Mouse (Mus musculus) gastrocnemius, postnatal 4 days (tissue): ENCODE data around the gene Ranbp17. TPM values are rescaled to one million over a fixed set of nuclear protein-coding genes. Genes with fewer than 3 reads are reported as not detected.

Experiments
- DNase-seq, 2 experiments: peaks; one replicate each; pipeline ENCODE4 v3.0.0; 2021 to 2022; ENCODE audit warnings: low spot score in 2 of 2, mixed read lengths in 2 of 2
- total RNA-seq, 2 experiments: library from RNA; stranded (reverse); gene quantifications; 2 replicates each; pipeline ENCODE4 v1.2.3; 2021

Ranbp17 gene
- total RNA-seq, 2 experiments from 2014 or later = 5.0 to 5.6 TPM

DNA sequence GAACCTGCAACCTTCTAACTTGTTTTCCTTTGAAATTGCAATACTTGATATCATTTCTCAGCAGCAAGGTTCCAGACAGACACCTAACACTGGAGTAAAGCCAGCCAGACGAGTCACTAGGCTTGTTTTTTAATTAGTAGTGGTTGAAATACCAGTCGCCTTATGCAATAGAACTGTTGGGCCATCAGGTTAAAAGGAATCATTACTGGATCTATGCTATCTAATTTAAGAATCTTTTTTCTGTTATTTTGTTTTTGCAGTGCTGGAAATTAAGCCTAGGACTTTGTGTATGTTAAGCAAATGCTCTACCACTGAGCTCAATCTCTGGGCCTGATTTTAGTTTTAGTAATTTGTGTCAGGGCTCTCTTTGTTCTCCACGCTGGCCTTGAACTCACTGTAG is 91.3 kb downstream of the Ranbp17 start:
- no peak for DNase-seq

DNA sequence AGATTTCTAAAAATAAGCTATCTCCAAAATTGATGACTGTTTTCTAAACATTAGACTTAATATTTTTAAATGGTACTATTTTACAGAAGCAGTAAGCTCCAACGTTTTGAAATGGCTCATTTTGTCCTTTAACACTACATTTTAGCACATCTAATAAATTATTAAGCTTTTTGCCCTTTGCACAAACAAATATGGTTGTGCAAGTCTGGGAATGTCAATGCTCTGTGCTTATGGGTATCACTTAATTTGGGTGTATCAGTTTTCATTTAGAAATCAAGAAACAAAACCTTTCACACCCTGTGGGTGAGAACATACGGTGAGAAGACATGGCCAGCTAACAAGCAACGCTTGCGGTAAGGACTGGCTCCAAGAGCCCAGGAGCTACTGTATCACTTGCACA is 108.9 kb downstream of the Ranbp17 start:
- no peak for DNase-seq

DNA sequence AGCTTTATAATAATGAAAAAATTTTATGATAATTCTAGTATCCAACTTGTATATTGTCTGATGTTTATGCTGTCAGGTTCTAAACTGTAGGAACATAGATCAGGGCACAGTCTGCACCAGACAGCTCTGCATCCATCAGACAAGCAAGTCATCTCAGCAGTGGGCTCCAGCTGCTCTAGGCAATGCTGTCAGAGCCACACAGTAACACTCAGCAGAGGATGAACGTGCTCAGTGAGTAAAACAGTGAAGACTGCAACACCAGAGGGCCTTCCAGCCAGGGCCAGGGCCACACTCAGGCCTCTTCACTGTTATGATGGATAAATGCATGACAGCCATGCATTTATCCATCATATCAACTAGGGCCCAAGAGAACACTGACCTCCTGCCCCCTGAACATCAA is 114.2 kb downstream of the Ranbp17 start:
- no peak for DNase-seq

DNA sequence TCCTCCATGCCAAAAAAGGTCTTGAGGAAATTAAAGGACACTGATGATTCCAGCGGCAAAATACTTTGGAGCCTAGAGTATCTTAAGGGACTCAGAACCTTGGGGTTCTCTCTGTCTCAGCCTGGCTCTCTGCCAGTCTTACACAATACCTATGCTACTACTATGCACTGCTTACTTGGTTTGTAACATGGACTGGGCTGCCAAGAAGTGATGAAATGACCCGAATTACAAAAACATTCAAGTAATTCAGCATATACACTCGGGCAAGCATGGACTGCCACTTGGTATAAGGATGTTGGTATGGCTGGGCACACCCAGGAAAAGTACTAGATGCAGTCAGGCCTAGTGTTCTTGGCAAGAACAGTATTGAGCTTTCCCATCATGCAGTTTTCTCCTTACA is 114.8 kb downstream of the Ranbp17 start:
- no peak for DNase-seq

DNA sequence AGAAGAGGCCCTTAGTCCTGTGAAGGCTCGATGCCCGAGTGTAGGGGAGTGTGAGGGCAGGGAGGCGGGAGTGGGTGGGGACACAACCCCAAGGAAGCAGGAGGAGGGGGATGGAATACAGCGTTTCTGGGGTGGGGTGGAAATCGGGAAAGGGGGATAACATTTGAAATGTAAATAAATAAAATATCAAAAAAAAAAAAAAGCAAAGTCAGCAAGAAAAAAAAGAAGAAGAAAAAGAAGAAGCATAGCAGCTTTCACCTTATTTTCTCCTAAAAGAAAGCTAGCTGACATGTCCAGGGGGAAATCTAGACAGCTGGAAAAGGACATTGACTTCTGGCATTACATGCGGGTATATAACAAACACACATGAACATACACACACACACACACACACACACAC is 117.3 kb downstream of the Ranbp17 start:
- DNase-seq = no peak

DNA sequence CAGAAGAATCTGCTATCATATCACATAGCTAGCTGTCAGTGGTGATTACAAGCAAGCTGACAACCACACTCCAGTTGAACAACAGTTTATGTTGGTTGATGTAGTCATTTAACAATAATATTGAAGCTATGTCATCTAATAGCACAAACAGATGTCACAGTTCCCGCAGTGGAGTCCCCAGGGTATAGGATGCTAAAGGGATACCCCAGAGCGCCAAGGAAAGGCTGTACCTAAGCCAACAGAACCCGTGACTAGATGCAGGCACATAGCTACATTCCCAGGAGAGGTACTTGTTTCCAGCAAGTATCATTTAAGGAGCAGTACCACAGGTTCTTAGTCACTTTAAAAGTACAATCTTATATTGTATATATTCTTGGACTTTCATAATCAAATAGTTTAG is 119.5 kb downstream of the Ranbp17 start:
- DNase-seq = no peak

DNA sequence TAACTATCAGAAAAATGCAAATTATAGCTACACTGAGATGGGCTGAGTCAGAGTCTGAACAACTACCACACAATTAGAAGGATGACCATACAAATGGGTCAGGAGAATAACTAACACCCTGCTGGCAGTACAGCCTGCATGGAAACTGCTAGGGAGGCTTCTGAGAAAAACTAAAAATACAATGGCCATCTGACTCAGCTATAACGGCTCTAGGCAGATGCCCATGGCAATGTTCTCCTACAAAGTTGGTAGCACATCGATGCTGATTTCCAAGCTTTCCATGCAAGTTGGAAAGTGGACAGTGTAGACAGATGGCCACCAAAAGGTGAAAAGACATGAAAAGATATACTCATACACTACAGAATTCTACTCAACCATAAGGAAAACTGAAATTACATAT is 124.9 kb downstream of the Ranbp17 start:
- no peak for DNase-seq

DNA sequence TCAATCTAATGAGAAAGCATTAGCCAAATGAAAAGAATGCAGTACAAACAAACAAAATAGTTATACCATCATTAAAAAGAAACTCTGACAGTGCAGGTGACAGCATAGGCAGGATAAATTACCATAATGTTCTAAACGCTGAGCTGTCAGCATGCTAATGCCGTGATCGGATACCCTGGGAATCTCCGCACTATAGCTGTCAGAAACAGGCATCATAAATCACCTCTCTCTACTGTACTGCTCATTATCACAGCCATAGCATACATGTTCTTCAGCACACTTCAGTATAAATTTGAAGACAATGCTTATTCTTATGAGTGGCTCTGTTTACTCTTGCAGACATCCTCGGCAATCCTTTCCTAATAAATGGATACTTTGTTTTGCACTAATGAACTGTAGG is 151.7 kb downstream of the Ranbp17 start:
- no peak for DNase-seq

DNA sequence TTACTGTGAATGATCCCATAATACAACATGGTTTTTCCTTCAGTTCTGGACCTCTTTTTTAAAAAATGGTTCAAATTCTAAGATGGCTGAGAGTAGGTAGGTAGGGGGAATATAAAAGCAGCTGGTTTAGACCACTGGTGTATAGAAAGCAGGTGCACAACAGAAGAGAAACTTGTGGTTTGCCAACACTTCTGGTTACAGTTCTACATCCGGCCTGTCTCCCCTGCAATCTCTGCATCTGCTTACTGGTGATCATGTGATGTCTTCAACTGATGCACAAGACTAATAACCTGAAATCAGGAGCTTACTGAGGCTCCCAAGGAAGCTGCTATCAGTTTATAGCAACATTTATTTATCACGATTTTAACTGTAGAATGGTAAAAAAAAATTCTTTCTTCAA is 164.3 kb downstream of the Ranbp17 start:
- no peak for DNase-seq

DNA sequence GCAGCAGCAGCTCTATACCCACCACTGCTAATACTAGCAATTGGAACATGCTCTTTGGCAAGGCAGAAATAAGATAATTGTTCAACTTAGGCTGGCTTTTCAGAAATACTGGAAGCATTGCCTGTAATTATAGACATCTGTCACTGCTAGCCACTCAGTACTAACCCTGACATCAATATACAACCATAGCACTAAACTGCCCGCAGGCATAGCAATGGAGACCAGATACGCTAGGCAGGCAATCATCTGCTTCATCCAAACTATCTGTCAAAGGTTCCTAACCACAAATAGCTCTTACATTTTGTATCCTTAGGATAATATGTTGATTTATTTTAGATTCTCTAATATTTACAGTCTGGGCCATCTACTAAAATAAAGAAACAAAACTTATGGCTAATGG is 171.5 kb downstream of the Ranbp17 start:
- DNase-seq = no peak

DNA sequence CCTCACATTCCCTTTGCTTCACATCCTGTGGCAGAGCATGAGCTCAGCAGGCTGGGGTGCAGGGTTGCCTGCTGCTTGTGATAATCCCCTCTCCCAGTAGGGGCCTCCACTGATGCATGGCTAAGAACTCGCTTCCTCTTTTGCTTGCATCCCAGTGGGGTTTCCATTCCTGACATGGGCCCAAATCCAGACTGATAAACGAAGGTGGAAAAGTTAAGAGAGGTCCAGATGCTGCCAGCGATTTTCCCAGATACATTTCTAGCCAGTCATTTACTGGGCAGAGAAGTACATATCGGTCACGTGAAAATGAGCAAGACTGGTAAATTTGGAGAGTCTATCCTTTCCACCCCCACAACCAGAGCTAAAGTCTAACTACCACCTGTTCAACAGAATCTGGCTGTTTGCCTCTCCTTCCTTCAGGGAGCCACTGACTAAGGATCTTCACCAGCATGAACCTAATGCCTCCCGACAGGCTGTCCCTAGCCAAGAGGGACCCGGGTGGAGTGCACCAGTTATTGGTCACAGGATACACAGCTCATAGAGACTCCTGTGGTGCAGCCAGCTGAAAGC is 176.9 kb downstream of the Ranbp17 start:
- DNase-seq = peak in 1 of 2 experiments; percentile 18

DNA sequence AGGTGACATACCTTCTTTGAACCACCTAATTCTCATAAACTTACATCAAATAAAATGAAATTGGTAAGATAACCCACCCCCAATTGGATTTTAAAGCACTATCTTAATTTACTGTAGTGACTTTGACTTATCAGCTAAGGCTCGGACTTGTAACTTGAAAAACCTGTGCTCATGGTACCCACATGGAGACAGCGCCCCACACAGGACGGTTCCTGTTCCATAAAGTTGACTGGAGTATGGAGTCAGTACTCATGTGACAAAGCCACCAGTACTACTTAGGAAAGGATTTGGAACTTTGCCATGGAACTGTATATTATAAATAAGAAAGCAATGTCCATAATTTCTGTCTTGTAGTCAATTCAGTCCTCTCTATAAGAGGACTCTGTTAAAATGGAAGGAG is 177.9 kb downstream of the Ranbp17 start:
- DNase-seq = no peak

DNA sequence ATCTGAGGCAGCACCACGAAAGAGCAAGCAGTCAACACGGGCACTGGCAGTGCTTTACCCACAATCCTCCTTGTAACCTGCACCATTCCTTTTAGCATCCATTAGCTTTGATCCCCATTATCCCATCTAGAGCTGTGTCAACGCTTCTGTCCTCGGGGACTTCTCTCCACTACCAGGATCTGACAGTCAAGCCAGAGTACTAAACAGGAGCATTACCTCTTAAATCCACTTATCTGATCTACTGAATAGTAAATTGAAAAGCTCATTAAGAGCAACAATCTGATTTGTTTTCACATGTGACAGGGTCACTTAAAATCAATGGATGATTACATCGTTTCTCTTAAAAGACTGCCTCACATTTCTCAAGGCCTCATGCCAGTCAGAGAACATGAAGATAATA is 181.4 kb downstream of the Ranbp17 start:
- no peak for DNase-seq

DNA sequence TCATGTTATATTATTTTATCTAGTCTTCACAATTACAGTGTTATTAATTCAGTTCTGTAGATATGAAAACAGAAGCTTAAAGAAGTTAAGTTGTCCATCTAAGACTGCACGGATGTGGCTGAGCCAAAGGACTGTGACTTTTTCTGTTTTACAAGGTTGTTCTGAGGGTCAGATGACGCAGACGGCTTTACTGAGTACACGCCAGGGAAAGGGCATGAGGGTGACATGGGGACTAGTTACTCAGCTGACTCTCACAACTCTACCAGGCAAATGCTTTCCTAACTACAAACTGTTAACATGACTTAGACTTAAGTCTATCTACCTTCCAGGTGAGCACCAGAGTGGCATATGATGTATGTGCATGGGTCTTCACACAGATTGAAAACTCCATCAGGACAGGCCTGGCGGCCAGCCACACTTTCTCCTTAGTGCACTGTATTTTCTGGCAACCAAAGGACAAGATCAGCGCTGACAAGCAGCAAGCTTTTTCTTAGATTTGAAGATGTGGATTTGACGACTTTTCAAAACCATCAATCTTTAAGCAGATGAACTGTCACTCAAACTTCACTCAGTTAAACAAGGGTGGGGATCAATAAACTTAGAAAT is 194.4 kb downstream of the Ranbp17 start:
- DNase-seq = no peak

DNA sequence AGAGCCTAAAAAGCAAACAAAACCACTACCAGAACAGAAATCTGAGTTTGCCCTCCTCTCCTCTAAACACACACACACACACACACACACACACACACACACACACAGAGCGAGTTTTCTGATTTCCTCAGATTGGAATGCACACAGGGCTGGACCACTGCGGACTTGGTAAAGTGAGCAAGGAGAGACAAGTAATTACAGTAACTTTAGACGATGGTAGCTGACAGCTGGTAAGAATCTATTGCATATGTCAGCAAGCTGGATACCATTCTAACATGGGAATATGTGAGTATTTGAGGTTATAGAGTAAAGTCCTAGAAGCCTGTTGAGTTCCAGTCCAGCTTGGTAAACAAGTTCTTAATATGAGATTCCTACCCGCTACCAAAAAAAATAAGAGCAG is 204.0 kb downstream of the Ranbp17 start:
- no peak for DNase-seq

DNA sequence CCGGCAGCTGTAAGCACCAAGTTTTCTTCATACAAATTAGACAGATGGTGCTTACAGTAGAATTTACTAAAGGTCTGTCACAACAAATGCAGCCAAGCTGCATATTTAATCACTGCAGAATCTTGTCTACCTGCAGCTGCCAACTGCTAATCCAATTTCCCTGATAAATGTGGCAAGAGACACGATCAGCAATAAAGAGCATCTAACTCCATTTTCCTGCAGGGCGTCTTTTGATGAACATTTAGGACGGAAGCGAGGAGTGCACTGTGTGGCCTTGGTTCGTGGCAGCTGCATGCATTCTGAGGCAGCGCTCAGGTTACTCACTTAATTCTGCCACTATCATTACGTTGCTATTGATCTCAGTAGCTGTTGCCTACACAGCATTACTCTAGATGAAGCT is 212.7 kb downstream of the Ranbp17 start:
- DNase-seq = no peak

DNA sequence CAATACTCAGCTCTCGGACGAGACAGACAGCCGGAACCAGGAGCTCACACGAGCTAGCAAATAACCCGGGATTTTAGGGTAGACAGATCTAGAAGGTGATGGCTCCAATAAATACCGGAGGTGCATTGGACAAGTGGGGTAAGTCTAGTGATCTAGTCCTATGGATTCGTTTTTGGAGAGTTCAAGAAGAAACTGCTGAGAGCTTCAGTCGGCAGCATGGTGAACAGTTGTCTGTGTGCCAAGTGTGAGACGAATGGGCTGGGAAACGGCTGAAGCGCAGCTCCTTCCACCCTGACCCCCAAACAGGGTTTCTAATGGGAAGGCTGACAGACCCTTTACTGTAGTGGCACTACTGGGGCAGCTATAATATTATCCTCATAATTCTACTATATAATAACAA is 214.2 kb downstream of the Ranbp17 start:
- no peak for DNase-seq

DNA sequence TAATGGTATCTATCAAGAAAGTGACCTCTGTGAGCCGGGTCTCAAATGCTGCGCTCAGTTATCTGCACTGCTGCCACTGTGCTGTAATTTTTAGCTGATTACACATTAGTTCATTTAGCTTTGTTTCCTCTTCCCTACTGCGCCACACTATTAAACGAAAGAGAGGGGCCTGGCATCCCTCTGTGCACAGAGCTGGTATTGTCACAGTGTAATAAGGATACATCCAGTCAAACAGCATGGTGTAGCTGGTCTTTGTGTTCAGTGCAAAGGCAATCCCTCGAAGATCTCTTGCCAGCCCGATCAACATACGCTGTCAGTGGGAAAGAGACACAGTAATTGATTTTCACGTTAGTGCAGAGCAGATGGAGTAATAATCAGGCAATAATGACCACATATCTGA is 216.4 kb downstream of the Ranbp17 start:
- DNase-seq = no peak

DNA sequence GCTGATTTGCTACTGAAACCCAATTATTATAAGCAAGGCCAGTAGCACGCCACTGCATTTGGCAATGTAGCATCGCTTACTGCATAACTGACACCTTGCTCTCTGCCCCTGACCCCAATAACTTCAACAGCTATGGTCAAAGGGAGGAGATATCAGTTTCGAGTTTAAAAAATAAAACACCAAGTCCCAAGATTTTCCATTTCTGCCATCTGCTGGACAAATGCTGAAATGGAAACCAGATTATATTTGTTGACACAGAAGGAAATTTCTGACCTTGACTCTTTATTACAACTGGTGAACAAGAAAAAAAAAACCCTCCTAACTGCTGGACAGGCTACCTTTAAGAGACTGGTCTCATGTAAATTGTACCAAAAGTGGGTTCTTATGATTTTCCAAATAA is 218.1 kb downstream of the Ranbp17 start:
- no peak for DNase-seq

DNA sequence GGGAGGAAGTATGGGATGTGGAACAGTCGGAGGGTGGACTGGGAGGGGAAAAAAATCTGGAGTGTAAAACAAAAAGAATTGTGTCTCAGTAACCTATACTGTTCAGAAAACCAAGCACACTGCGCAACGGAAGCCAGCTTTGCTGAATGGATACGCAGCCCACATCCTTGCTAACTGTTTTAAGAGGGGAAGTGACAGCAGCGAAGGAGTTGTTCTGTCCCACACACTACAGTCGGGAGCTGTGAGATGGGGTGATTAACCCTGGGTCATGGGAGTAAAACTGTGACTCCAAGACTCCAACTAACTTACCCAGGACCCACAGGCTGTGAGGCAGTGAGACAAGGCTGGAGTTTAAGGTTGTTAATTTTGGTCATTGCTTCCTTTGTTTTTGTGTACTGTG is 219.5 kb downstream of the Ranbp17 start:
- DNase-seq = no peak

DNA sequence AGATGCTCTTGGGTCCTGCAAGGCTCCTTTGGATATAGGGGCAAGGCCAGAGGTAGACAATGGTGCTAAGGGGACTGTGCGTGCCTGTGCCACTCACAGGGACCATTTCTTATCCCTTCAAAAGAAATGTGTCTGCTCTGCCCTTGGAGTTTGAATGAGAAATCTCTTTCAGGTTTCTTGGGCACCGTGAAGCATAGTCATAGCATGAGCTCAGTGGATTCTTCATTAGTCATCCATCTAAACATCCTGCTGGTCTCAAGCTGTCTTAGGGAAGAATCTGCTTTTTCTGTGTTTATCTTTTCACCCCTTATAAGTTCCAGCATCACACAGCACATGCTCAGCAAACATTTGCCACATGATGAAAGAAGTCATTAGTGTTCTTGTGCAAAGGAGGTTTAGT is 235.0 kb downstream of the Ranbp17 start:
- DNase-seq = no peak

DNA sequence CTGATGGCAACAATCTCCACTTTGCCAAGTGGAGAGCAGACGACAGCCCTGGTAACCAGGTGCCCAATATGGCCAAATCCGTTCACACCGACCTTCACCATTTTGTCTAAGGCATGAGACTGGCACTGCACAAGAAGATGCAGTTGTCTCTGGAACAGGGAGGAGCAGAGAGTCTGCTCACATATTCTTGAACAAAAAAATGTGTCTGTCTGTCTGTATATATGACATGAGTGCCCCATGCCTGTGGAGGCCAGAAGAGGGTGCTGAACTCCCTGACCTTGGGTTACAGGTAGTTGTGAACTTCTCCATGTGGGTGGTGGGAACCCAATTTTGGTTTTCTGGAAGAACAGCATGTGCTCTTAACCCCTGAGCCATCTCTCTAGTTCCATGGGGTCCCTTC is 236.9 kb downstream of the Ranbp17 start, which contains the start of gene Gm12117:
TSS of gene Gm12117 (minus strand) at position 101 of the 400 bp plus-strand sequence.
- DNase-seq = no peak

DNA sequence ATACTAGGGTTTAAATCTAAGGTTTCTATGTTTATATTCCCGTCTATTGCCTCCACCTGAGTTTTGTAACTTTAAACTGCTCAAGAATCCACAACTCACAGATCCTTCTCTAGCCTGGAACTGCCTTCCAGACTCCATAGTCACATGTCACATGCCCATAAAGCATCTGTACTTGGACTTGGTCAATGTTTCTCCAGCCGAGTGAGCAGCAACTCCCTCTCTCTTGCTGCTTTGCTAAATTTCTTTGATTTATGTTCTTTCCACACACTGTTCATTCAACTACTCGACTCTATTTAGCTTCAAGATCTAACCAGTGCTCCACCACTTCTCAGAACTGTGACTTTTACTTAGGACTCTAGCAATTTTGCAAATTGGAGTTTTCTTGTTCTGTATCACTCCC is 238.7 kb downstream of the Ranbp17 start:
- no peak for DNase-seq

DNA sequence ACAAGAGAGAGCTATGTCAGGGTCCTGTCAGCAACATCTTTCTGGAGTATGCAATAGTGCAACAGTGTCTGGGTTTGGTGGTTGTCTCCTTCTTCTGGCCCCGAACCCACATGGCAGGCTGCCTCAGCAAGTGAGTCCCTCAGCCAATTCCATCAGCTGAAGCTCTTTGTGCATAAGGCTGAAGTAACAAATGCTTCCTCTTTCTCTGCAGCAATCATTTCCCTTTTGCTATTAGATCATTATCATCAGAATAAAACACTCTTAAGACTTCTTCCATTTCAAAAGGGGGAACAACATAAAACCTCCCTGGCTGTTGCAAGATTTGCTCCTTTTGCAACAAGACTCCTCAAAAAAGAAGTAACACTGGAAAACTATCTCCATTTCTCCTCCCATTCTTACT is 239.3 kb downstream of the Ranbp17 start:
- DNase-seq = no peak
